Mouse (Mus musculus) layer of hippocampus, adult 2 months (tissue): ENCODE data around the gene Trpm2. TPM values are rescaled to one million over a fixed set of nuclear protein-coding genes. Genes with fewer than 3 reads are reported as not detected.

Source experiments
- DNase-seq, 2 experiments: peaks; one replicate each; pipeline ENCODE4 v3.0.0; 2022; ENCODE audit warnings: low spot score in 2 of 2
- H3K27ac ChIP-seq: fragments of 200-600 bp; 2 replicates; pipeline ENCODE4 v1.8.1; 2022
- H3K4me3 ChIP-seq: fragments of 200-600 bp; 2 replicates; pipeline ENCODE4 v1.8.1; 2022; ENCODE audit warnings: mild to moderate bottlenecking
- CTCF ChIP-seq: fragments of 200-600 bp; conservative IDR thresholded peaks from 2 replicates; pipeline ENCODE4 v1.8.1; 2022; ENCODE audit warnings: antibody characterized with exemption, mild to moderate bottlenecking, moderate library complexity
- total RNA-seq, 2 experiments: library from RNA; stranded (reverse); gene quantifications; 2 replicates each; pipeline ENCODE4 v1.2.3; 2021

Gene Trpm2
- total RNA-seq, 2 experiments from 2014 or later, result 37.4 to 41.5 TPM

DNA sequence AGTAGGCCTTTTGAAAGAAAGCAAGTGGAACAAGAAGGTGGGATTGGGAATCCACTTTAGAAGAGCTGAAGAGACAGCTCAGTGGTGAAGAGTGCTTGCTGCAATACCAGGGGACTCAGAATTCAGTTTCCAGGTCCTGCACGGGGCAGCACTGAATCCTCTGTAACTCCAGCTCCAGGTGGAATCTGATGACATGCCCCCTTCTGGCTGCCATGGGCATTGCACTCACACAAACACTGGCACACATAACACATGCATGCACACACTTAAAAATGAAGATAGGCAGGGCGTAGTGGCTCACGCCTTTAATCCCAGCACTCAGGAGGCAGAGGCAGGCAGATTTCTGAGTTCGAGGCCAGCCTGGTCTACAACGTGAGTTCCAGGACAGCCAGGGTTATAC, 87.8 kb downstream of the Trpm2 start:
- Histone ChIP-seq H3K4me3 (no peak overlapping the region), H3K27ac (no peak overlapping the region)
- no peak for DNase-seq
- peak; percentile 55 for TF ChIP-seq CTCF

DNA sequence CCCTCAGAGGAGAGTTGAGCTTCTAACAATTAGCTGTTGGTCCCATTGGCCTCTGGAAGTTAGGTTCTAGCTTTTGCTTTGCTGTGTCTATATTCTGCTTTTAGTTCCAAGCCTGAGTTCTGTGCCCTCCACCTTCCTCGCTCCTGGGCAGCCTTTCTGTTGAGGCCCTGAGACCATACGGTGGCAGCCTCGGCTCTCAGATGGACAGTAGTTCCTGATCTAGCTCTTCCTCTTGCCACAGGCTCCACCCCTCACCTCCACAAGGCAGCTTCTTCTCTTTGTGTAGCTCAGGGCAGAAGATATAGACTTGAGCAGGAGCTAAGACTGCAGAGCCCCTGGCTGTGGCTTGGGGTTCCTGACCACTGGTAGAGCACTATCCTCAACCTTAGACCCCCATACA, 90.1 kb downstream of the Trpm2 start:
- no peak for TF ChIP-seq CTCF
- H3K27ac ChIP-seq, result no peak overlapping the region
- no peak for DNase-seq
- no peak overlapping the region for H3K4me3 ChIP-seq

DNA sequence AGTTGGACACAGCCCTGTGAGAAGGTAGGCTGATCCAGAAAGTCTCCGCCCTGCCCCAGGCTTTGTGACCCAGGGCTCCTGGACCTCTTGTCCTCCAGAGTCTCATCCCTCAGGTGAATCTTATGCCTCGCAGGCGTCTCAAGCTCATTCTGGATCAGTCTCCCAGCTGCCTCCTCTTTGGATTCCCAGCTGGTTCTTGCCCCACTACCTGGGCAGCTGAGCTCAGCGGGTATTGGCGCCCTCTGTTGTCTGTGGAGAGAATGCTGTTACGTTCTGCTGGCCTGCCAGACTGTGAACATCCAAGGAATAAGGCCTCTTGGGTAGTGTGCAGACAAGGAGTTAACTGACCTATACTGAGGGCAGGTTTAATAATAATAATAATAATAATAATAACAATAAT, 91.4 kb downstream of the Trpm2 start:
- TF ChIP-seq CTCF, result peak; percentile 80
- no peak overlapping the region for H3K27ac ChIP-seq
- H3K4me3 ChIP-seq, result no peak overlapping the region
- peak in 1 of 2 experiments; percentile 47 for DNase-seq

DNA sequence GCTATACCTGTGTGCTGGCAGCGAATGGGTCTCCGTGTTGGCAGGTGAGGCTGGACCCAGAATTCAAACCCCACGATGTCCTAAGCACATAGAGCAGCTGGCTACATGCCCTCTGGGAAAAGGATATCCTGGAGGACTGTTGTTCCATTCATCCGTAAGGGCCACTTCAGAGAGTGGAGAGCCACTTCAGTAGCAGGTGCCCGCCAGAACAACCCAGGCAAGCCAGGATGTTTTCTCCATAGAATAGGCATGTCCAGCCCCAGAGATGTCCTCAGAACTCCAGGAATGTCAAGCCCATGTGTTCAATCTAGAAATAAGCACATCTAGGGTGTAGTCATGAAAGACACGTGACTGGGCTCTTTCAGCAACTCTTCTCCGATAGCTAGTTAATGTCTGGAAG, 100.7 kb downstream of the Trpm2 start:
- no peak overlapping the region for H3K27ac ChIP-seq
- no peak for DNase-seq
- H3K4me3 ChIP-seq, result no peak overlapping the region
- TF ChIP-seq CTCF, result no peak

DNA sequence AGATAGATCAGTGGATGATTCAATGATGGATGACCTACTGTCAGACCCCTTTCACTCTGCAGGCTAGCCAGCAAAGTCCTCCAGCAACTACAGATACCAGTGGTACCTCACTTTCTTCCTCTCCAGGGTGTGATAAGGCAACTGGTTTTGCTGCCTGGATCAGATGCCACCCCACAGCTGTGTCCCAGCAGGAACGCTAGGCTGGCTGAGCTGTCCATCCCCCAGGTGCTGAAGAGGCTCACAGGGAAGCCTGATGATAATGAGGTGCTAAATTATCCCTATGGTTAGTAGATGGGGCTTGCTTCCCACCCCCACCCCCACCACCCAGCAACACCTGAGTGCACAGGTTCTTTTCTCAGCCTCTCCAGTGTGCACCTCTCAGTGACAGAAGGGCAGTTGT, 102.8 kb downstream of the Trpm2 start:
- no peak for DNase-seq
- no peak for TF ChIP-seq CTCF
- no peak overlapping the region for H3K4me3 ChIP-seq
- H3K27ac ChIP-seq, result no peak overlapping the region

DNA sequence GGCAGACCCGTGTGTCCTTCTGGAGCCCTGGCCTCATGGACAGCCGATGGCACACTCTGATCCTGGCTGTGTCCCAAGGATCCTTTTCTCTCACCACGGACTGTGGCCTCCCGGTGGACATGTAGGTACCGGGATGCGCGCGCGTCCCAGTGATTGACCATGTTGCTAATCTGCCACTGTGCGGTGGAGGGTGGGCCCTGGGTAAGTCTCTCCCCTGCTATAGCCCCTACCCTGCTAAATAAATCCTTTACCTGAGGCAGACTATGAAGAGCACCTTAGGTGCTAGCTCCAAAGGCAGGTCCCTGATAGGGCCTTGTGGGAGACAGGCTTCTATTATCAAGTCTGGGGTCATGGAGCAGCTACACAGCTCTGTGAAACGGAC, 105.6 kb downstream of the Trpm2 start:
- DNase-seq, result no peak
- no peak for TF ChIP-seq CTCF
- H3K27ac ChIP-seq, result no peak overlapping the region
- H3K4me3 ChIP-seq, result no peak overlapping the region

DNA sequence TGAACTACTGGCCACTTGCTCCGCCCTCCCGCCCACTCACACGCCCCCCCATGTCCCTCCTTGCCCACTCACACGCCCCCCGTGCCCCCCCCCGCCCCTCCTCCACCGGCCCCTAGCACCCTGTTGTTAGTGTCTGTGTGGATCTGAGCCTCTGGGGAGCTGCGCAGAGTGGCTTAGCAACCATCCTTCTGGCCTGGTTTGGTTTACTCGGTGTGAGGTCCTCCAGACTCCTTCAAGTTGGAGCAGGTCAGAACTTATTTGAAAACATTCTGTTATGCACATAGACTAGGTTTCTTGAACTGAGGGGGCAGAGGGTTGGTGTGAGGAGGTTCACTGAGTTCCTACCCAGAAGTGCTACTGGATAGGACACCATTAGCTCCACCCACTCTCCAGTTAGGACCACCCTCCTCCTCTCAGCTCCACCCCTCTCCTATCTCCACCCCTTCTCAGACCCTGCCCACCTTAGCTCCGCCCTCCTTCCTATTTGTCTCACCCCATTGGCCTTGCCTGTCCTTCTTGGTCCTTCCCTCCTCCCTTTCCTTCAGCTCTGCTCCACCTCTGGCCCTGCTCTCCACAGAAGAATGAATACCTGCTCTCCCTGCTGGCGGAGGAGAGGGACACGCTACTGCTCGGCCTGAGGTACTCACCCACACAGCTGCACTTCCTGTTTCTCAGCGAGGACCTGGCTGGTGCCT, 106.1 kb downstream of the Trpm2 start:
- Histone ChIP-seq H3K4me3 (no peak overlapping the region), H3K27ac (no peak overlapping the region)
- no peak for DNase-seq
- no peak for TF ChIP-seq CTCF

DNA sequence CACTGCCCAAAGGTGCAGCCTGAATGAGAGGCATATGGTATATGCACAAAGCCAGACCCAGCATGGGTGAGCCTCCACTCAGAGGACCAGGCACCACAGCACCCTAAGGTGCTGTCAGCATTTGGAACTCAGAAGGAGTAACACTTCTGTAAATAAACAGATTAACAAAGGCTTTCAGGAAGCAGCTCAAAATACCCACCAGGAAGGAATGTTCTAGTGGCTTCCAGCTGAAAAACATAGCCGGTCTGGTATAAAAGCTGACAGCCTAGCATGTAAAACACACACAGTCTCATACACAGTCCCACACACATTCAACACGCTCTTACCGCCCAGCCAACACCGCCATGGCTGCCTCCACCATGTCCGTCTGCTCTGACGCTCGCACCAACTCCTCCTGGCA, 108.7 kb downstream of the Trpm2 start, which contains the start of gene Gm3285:
TSS of gene Gm3285 (plus strand) at position 301 of the 400 bp plus-strand sequence.
- no peak for DNase-seq
- Histone ChIP-seq H3K27ac (no peak within 1 kb of the TSS), H3K4me3 (no peak within 1 kb of the TSS)
- no peak for TF ChIP-seq CTCF

Other genes with a start within 250 kb of the Trpm2 start
- gene Krtap12-1, start 250.0 kb downstream of the Trpm2 start, total RNA-seq, result not detected
- gene Gm10100, start 244.1 kb downstream of the Trpm2 start, total RNA-seq, result not detected
- not detected for gene Gm18596, start 227.9 kb downstream of the Trpm2 start, total RNA-seq
- gene Gm9736, start 219.2 kb downstream of the Trpm2 start, total RNA-seq, result not detected
- gene Gm3233, start 210.9 kb downstream of the Trpm2 start, total RNA-seq, result not detected
- not detected for gene Gm3238, start 199.2 kb downstream of the Trpm2 start, total RNA-seq
- not detected for gene Gm7138, start 193.6 kb downstream of the Trpm2 start, total RNA-seq
- not detected for gene Gm3250, start 188.0 kb downstream of the Trpm2 start, total RNA-seq
- not detected for gene Gm7137, start 182.4 kb downstream of the Trpm2 start, total RNA-seq
- not detected for gene Gm9639, start 175.5 kb downstream of the Trpm2 start, total RNA-seq
- gene Gm19668, start 171.4 kb downstream of the Trpm2 start, total RNA-seq, result not detected
- not detected for gene Gm9507, start 158.7 kb downstream of the Trpm2 start, total RNA-seq
- gene Gm2696, start 155.9 kb downstream of the Trpm2 start, total RNA-seq, result not detected
- gene Krtap10-4, start 143.5 kb downstream of the Trpm2 start, total RNA-seq, result not detected
- gene Krtap10-10, start 134.6 kb downstream of the Trpm2 start, total RNA-seq, result not detected
- not detected for gene Gm36176, start 123.8 kb downstream of the Trpm2 start, total RNA-seq
- gene Gm10318, start 117.7 kb downstream of the Trpm2 start, total RNA-seq, result not detected
- not detected for gene Gm3285, start 108.6 kb downstream of the Trpm2 start, total RNA-seq
- 1 to 10 TPM; 3.6 to 3.7 TPM for gene Lrrc3, start 68.0 kb downstream of the Trpm2 start, total RNA-seq
- gene 1810043G02Rik, start 8.0 kb upstream of the Trpm2 start, total RNA-seq, result 10 to 100 TPM; 37.1 to 44.4 TPM
- gene Pfkl, start 39.5 kb upstream of the Trpm2 start, total RNA-seq, result 100 to 1,000 TPM; 232 to 233 TPM
- gene Dnmt3l, start 71.4 kb upstream of the Trpm2 start, total RNA-seq, result not detected
- gene Aire, start 73.0 kb upstream of the Trpm2 start, total RNA-seq, result under 1 TPM; 0.46 to 0.54 TPM
- gene Icosl, start 98.7 kb upstream of the Trpm2 start, total RNA-seq, result 10 to 100 TPM in 1 of 2 experiments, 1 to 10 TPM in 1; 8.4 to 11.2 TPM
- gene D10Jhu81e, start 199.2 kb upstream of the Trpm2 start, total RNA-seq, result 100 to 1,000 TPM; 124 to 134 TPM
- 10 to 100 TPM; 19.7 to 19.9 TPM for gene Pwp2, start 214.6 kb upstream of the Trpm2 start, total RNA-seq